ENCODE assay signal across 15 mouse cellular contexts in the genomic region with DNA sequence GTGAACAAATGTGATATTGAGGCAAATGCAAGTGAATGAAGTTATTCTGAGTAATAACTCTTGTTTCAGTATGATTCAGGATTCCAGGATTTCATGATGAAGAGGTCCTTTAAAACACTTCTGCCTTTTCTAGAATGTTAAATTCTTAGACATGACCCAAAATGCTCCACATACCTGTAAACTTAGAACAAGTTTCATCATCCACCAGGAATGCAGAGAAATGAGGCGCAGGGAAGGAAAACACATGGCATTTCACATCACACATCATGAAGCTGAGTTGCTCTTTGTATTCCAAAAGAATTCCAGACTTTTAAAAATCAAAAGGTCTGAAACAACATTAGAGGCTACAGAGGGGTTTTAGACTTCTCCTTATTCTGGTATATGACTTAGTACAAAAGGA.
"Had no signal": no experiment of that assay in that cellular context is flagged by ENCODE, and none has a peak within 500 bp of the region (broad histone marks: within the 10 kb centered on the region; RNA-seq: fewer than 3 reads in every experiment).

No protein-coding gene starts in this region.

- H3K27me3 ChIP-seq: liver, embryonic 13.5 days; megakaryocyte, embryonic 14.5 days; midbrain, embryonic 12.5 days had no signal

- H3K9me3 ChIP-seq: liver, embryonic 13.5 days; midbrain, embryonic 12.5 days had no signal

- H3K4me2 ChIP-seq: liver, embryonic 13.5 days; midbrain, embryonic 12.5 days had no signal

- ATAC-seq: intestine, postnatal 0 days; liver, postnatal 0 days; midbrain, embryonic 16.5 days had no signal

- H3K4me1 ChIP-seq: liver, embryonic 13.5 days; megakaryocyte, embryonic 14.5 days; midbrain, embryonic 12.5 days had no signal

- DNase-seq: kidney, adult 8-10 months; kidney, postnatal 25 days; liver; liver, embryonic 13.5 days; liver, postnatal 0 days; right cerebral cortex, adult 18-20 months; right cerebral cortex, postnatal 25 days; thymus, postnatal 4 days had no signal

- H3K36me3 ChIP-seq: liver, embryonic 13.5 days; midbrain, embryonic 12.5 days had no signal

- H3K4me3 ChIP-seq: left cerebral cortex, adult 2 months; liver, embryonic 13.5 days; megakaryocyte, embryonic 14.5 days; midbrain, embryonic 12.5 days had no signal

- H3K9ac ChIP-seq: liver, embryonic 13.5 days; liver, postnatal 0 days; midbrain, embryonic 12.5 days had no signal

- H3K27ac ChIP-seq: left cerebral cortex, adult 2 months; liver, embryonic 13.5 days; macrophage; midbrain, embryonic 12.5 days; stomach, postnatal 0 days had no signal
